Mouse (Mus musculus) C3H10T1/2 (cell line): ENCODE measurements around the gene Rabl2. TPM values are rescaled to one million over a fixed set of nuclear protein-coding genes. Genes with fewer than 3 reads are reported as not detected.

Experiments
- polyA plus RNA-seq, 2 experiments: library from polyadenylated mRNA; unstranded; fragments of >200 nt; fragmentation: generic; extraction: Trizol; gene quantifications; one replicate each; pipeline ENCODE4 v1.2.1; 2012; ENCODE audit warnings: missing spikeins in 2 of 2

Gene Rabl2
- 10 to 100 TPM; 10.2 to 34.3 TPM for polyA plus RNA-seq

GRCm38 (mm10) chr15:89591723-89592455, at the start of gene Rabl2:
Gene Rabl2, minus strand, starts transcription at chr15:89591923.

GRCm38 (mm10) chr15:89568114-89568513, 23.6 kb downstream of the Rabl2 start, which contains the start of gene Acr:
Gene Acr, plus strand, starts transcription at chr15:89568326.

Other genes starting within 250 kb of the Rabl2 start
- 100 to 1,000 TPM in 1 of 2 experiments, 10 to 100 TPM in 1; 80.9 to 141 TPM for gene Lmf2, start 236.3 kb downstream of the Rabl2 start, polyA plus RNA-seq
- gene Ncaph2, start 236.2 kb downstream of the Rabl2 start, polyA plus RNA-seq = 100 to 1,000 TPM; 197 to 330 TPM
- gene Sco2, start 218.1 kb downstream of the Rabl2 start, polyA plus RNA-seq = 10 to 100 TPM; 19.3 to 37.8 TPM
- gene Tymp, start 214.9 kb downstream of the Rabl2 start, polyA plus RNA-seq = 1 to 10 TPM; 3.0 to 3.1 TPM
- gene Odf3b, start 212.6 kb downstream of the Rabl2 start, polyA plus RNA-seq = under 1 TPM in 1 of 2 experiments, not detected in 1; 0.17 TPM
- gene Klhdc7b, start 207.0 kb downstream of the Rabl2 start, polyA plus RNA-seq = not detected
- not detected for gene Syce3, start 181.4 kb downstream of the Rabl2 start, polyA plus RNA-seq
- gene Cpt1b, start 166.1 kb downstream of the Rabl2 start, polyA plus RNA-seq = 1 to 10 TPM in 1 of 2 experiments, under 1 TPM in 1; 0.13 to 1.8 TPM
- gene C730034F03Rik, start 162.3 kb downstream of the Rabl2 start, polyA plus RNA-seq = 1 to 10 TPM in 1 of 2 experiments, under 1 TPM in 1; 0.19 to 1.8 TPM
- gene Gm44502, start 162.2 kb downstream of the Rabl2 start, polyA plus RNA-seq = under 1 TPM in 1 of 2 experiments, not detected in 1; 0.20 TPM
- gene Chkb, start 162.0 kb downstream of the Rabl2 start, polyA plus RNA-seq = 10 to 100 TPM; 28.5 to 71.8 TPM
- gene Mapk8ip2, start 138.0 kb downstream of the Rabl2 start, polyA plus RNA-seq = under 1 TPM in 1 of 2 experiments, not detected in 1; 0.06 TPM
- 10 to 100 TPM; 15.9 to 95.8 TPM for gene Arsa, start 114.5 kb downstream of the Rabl2 start, polyA plus RNA-seq
- under 1 TPM in 1 of 2 experiments, not detected in 1; 0.07 TPM for gene Shank3, start 92.3 kb downstream of the Rabl2 start, polyA plus RNA-seq
- not detected for gene Acr, start 23.6 kb downstream of the Rabl2 start, polyA plus RNA-seq
- gene Syt10, start 249.9 kb upstream of the Rabl2 start, polyA plus RNA-seq = not detected